Mouse (Mus musculus) spleen, adult 2 months (tissue): ENCODE measurements around the gene Kcnk7. TPM values are rescaled to one million over a fixed set of nuclear protein-coding genes. Genes with fewer than 3 reads are reported as not detected.

Experiments
- DNase-seq, 2 experiments: peaks; one replicate each; pipeline versions ENCODE4 v3.0.0 to v3.0.0-alpha.2; 2012 to 2021; ENCODE audit warnings: low spot score in 2 of 2, low read depth in 1 of 2
- H3K27ac ChIP-seq: fragments of 200-500 bp; 2 replicates; pipeline ENCODE4 v1.5.1; 2012; ENCODE audit warnings: low read length, inconsistent platforms; ENCODE audit not compliant: insufficient read depth
- H3K27me3 ChIP-seq: fragments of 200-500 bp; 2 replicates; pipeline ENCODE4 v1.6.1; 2012; ENCODE audit warnings: mild to moderate bottlenecking, moderate library complexity, low read length, inconsistent platforms; ENCODE audit not compliant: control insufficient read depth, insufficient read depth
- H3K36me3 ChIP-seq: fragments of 200-500 bp; 2 replicates; pipeline ENCODE4 v1.6.1; 2012; ENCODE audit warnings: mild to moderate bottlenecking, low read length, inconsistent platforms; ENCODE audit not compliant: control insufficient read depth, insufficient read depth
- H3K4me1 ChIP-seq: fragments of 200-500 bp; 2 replicates; pipeline ENCODE4 v1.6.1; 2011; ENCODE audit warnings: inconsistent platforms; ENCODE audit not compliant: control insufficient read depth, insufficient read depth, insufficient read length
- H3K4me3 ChIP-seq: fragments of 200-500 bp; 2 replicates; pipeline ENCODE4 v1.5.1; 2011; ENCODE audit warnings: mild to moderate bottlenecking, inconsistent platforms; ENCODE audit not compliant: insufficient read depth, insufficient read length; ENCODE audit errors: extremely low read depth
- CTCF ChIP-seq: fragments of 200-500 bp; IDR thresholded peaks from 2 replicates; pipeline ENCODE4 v1.5.1; 2011; ENCODE audit warnings: mild to moderate bottlenecking, inconsistent platforms; ENCODE audit not compliant: insufficient read depth, insufficient read length, insufficient replicate concordance; ENCODE audit errors: extremely low read depth
- POLR2A ChIP-seq: fragments of 200-500 bp; IDR thresholded peaks from 2 replicates; pipeline ENCODE4 v1.6.1; 2011; ENCODE audit warnings: low read depth, low read length, inconsistent platforms
- WGBS: fragments of 180-500 bp; shearing (Covaris S2); methylation state at CpG from one replicate; pipeline ENCODE4 v1.1.7; 2018; 5-methylcytosine and 5-hydroxymethylcytosine counted together
- polyA plus RNA-seq: library from polyadenylated mRNA; depleted of rRNA; stranded (reverse); fragments of >200 nt; gene quantifications from 2 replicates; pipeline ENCODE4 v1.2.3, GENCODE M21; 2012; rRNA removed

Gene Kcnk7
- 0.19 and 0.39 TPM in 2 replicates for polyA plus RNA-seq

DNA sequence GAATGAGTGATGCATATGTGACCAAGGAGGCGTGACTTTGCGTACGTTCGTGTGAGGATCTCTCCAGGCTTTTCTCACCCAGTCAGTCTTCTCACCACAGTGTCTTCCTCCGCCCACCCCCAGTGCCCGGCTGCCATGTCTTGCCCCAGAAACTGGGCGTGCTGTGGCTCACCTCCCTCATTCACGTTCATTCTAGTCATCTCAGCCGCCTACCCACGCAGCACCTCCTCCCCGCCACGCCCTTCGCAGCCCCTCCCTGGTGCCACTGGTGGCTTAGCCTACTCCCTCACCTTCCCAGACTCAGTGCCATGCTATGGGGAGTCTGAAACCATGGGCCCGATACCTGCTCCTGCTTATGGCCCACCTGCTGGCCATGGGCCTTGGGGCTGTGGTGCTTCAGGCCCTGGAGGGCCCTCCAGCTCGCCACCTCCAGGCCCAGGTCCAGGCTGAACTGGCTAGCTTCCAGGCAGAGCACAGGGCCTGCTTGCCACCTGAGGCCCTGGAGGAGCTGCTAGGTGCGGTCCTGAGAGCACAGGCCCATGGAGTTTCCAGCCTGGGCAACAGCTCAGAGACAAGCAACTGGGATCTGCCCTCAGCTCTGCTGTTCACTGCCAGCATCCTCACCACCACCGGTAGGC lies at the start of gene Kcnk7:
Gene Kcnk7 (plus strand): TSS at position 205 of the 638 bp plus-strand sequence.
- TF ChIP-seq POLR2A (no peak), CTCF (no peak)
- peak within 1 kb of the TSS; percentile 47 for H3K27ac ChIP-seq
- peaks cover 45% of the 10 kb centered on the region for H3K36me3 ChIP-seq
- DNase-seq: no peak
- no peaks in the 10 kb centered on the region for H3K27me3 ChIP-seq
- H3K4me3 ChIP-seq: no peak within 1 kb of the TSS
- 70% methylated on average over 17 of the region's 17 CpGs for WGBS
- H3K4me1 ChIP-seq: peaks cover 5% of the 10 kb centered on the region; the same call in 1 of the 2 replicates

DNA sequence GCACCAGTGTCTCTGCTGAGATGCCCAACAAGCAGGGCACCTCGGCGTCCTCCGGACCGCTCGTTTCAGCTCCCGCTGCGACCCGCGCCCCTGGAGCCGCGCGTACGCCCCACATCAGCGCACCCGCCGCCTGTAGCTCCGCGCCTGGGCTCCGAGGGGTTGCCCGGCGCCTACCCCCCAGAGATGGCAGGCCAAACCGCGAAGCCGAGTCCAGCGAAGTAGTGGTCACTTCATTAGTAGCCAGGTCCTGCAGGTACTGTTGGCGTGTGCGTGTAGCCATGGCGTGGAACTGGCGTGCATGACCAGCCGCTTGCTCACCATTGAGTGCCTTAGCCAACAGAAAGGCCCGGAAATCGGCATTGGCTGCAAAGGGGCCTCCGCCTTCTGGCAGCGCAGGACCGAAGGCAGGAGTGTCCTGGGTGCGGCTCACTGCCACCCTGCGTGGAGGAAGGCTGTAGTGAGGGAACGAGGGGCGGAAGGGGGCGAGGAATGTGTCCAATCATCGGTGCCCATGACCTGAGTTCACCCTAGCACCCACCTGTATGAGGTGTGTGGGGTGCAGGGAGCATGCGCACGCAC lies 49.4 kb upstream of the Kcnk7 start:
- TF ChIP-seq CTCF (no peak), POLR2A (no peak)
- H3K27me3 ChIP-seq: no peaks in the 10 kb centered on the region
- H3K4me3 ChIP-seq: no peak overlapping the region
- DNase-seq: no peak
- H3K4me1 ChIP-seq: peaks cover under 1% of the 10 kb centered on the region; the same call in 1 of the 2 replicates
- no peak overlapping the region for H3K27ac ChIP-seq
- WGBS: 97% methylated on average over 43 of the region's 43 CpGs
- H3K36me3 ChIP-seq: peaks cover 85% of the 10 kb centered on the region

DNA sequence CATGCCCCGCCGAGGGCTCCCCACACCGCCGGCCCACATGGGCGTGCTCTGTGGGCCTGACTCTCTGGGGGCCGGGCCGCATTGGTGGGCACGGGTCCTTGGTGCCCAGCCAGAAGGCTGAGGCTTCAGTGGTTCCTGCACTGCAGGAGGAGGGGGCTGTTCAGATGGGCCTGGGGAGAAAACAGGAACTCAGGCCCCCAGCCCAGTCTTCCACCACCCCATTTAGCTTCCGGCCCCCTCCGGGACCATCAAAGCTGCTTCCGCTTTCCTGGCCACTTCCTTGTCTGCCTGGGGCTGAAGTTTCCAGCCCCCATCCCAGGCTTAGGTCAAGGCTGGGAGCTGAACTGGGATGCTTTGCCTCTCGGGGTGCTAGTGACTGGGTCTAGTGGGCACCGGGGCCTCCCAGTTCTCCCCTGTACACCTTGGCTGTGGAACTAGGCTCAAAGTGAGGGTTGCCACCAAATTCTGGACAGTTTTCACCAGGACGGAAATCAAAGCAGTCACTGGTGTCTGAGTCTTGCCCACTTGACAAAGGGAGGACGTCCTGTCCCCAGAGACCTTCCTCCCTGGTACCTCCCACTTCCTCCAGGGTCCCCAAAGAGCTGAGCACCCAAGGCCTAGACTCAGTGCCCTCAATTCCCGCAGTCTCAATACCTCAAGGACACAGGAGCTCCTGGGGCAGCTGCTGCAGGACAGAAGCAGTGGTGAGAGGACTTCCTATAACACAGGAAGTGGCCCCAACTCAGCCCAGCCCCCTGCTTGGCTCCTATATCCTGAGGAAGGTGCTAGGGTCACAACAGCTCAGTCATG lies 43.0 kb upstream of the Kcnk7 start:
- DNase-seq: peak; percentile 39 to 82
- Histone ChIP-seq H3K4me1 (peaks cover 17% of the 10 kb centered on the region; the same call in 1 of the 2 replicates), H3K4me3 (peak overlapping the region; percentile 71), H3K27me3 (no peaks in the 10 kb centered on the region), H3K27ac (peak overlapping the region; percentile 93), H3K36me3 (peaks cover 46% of the 10 kb centered on the region)
- 6% methylated on average over 16 of the region's 16 CpGs for WGBS
- TF ChIP-seq CTCF: no peak
- TF ChIP-seq POLR2A: peak; percentile 31

DNA sequence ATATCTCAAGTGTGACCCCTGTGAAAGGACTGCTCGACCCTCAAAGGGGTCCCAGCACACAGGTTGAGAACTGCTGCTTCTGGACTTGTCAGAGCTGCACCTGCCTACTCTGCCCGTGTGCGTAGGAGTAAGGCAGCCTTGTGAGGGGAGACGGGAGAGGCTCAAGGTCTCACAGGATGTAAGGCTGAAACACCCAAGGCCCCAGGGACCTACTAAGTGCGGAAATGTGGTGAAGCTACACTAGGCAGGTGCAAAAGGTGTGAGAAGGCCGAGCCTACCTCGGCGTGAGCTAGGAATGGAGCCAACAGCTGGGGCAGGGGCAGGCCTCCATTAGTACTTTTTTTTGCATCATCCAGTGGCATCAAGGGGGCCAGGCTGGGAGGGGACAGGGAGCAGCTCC lies 41.9 kb upstream of the Kcnk7 start:
- H3K4me1 ChIP-seq: peaks cover 17% of the 10 kb centered on the region; the same call in 1 of the 2 replicates
- peaks cover 45% of the 10 kb centered on the region for H3K36me3 ChIP-seq
- peak; percentile 75 to 84 for DNase-seq
- 10% methylated on average over 8 of the region's 8 CpGs for WGBS
- no peaks in the 10 kb centered on the region for H3K27me3 ChIP-seq
- peak; percentile 70 for TF ChIP-seq POLR2A
- no peak for TF ChIP-seq CTCF
- H3K27ac ChIP-seq: peak overlapping the region; percentile 93
- peak overlapping the region; percentile 71 for H3K4me3 ChIP-seq

DNA sequence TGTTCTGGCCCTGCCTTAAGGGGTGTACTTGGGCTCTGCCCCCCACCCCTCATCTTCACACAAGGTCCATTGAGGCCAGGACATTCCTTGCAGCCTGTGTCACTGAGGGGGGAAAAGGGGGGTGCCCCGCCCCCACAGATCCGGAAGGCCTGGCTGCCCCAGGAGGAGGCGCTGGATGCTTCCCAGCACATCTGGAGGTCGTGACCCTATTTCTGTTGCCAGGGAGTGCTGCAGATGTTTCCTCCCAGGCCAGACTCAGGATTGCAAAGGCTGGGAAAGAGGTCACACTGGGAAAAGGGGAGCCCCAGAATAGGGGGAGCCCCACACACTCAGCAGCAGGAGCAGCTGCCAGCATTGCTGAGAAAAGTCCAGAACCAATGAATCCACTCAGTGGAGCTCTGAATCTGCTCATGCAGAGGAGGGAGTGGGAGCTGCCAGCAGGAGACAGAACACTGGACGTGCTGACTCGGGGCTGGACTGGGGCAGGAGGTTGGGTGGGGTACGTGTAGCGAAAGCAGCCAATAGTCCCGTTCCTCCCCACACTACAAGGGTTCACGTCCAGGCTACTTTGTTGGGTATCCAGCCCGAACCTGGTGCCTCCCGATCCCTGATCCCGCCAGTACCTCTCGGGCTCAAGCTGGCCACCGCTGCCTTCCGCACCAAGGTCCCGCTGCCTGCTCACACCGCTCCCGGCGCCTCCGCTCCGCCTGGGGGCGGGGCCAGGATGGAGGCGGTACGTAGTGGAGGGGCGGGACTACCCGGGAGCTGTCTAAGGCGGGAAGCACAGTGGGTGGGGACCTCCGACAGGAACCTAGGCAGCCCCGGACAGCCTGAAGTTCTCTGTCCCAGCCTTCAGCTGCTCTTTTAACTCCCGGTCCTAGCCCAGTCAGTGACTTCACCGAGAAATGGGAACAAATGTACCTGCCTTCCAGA lies 40.9 kb upstream of the Kcnk7 start, which contains the start of gene Sipa1:
Gene Sipa1 (minus strand): TSS at position 727 of the 933 bp plus-strand sequence.
- Histone ChIP-seq H3K36me3 (peaks cover 37% of the 10 kb centered on the region), H3K4me3 (peak within 1 kb of the TSS; percentile 71), H3K4me1 (peaks cover 17% of the 10 kb centered on the region; the same call in 1 of the 2 replicates), H3K27ac (peak within 1 kb of the TSS; percentile 93), H3K27me3 (no peaks in the 10 kb centered on the region)
- WGBS: under 1% methylated on average over 32 of the region's 32 CpGs
- peak; percentile 72 to 96 for DNase-seq
- TF ChIP-seq CTCF: no peak
- TF ChIP-seq POLR2A: peak; percentile 90

DNA sequence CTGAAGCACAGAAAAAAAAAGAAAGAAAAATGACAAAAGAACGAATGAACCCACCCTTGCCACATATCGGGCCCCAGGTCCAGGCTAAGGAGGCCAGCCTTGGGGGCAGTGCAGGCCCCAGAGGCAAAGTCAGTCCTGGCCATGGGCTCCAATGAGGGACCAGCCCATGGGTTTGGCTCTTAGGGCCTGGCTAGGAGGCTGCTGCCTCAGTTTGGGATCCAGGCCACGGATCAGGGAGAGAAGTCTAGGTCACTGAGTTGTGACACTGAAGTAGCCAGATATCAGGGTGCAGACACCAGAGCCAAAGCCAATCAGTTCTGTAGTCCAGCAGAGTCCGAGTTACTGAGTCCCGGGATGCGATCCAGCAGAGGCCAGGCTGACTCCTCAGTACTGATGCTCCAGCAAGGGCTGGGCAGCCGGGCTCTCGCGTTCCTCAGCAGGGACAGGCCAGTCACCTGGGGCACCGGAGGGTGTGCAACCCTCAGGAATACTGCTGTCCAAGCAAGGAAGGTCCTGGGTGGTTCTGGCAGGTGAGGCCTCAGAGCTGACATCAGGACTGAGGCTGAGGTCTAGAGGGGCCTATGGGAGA lies 39.4 kb upstream of the Kcnk7 start:
- no peak for DNase-seq
- Histone ChIP-seq H3K27me3 (no peaks in the 10 kb centered on the region), H3K4me1 (peaks cover 17% of the 10 kb centered on the region; the same call in 1 of the 2 replicates), H3K4me3 (no peak overlapping the region), H3K27ac (no peak overlapping the region), H3K36me3 (peaks cover 29% of the 10 kb centered on the region)
- TF ChIP-seq POLR2A: no peak
- no peak for TF ChIP-seq CTCF
- WGBS: 93% methylated on average over 10 of the region's 10 CpGs
